Mouse (Mus musculus) bone marrow macrophage, adult 2 months (primary cell): Measurements from ENCODE around the gene Rhof.

Experiments
- CTCF ChIP-seq: IDR thresholded peaks from 2 replicates; pipeline ENCODE4 v1.5.1; 2012; ENCODE audit warnings: low read depth, mild to moderate bottlenecking, low read length, moderate library complexity
- POLR2A ChIP-seq: IDR thresholded peaks from 2 replicates; pipeline ENCODE4 v1.6.1; 2012; ENCODE audit warnings: mild to moderate bottlenecking, low read depth, low read length, borderline replicate concordance

- TF ChIP-seq POLR2A (no peak), CTCF (no peak)
Observed at GRCm38 (mm10) chr5:123125638-123126406, 6.7 kb downstream of the Rhof start.
